Mouse (Mus musculus): ENCODE results near the gene Rrad. TPM values are rescaled to one million over a fixed set of nuclear protein-coding genes. Genes with fewer than 3 reads are reported as not detected.
A peak's percentile ranks its signal among the peaks of the same experiment; 100 is the strongest.

Gene Rrad
- polyA plus RNA-seq, 1 experiment from 2014 or later = 417 TPM

- Histone ChIP-seq H3K36me3 (ENCODE audit: control insufficient read depth, insufficient read depth, low read length) (peaks cover 25% of the 10 kb centered on the region), H3K9me3 (ENCODE audit: control insufficient read depth, low read length) (no peaks in the 10 kb centered on the region), H3K4me3 (ENCODE audit: control insufficient read depth in 1 of 2, insufficient read depth in 1 of 2, low read depth in 1 of 2, low read length in 2 of 2) (no peak overlapping the region), H3K27ac (replicated peaks in 1 of 2; ENCODE audit: control insufficient read depth in 1 of 2, insufficient read depth in 1 of 2, low read depth in 2 of 2, low read length in 2 of 2) (no peak overlapping the region), H3K4me1 (ENCODE audit: control insufficient read depth in 2 of 2, insufficient read depth in 2 of 2, low read length in 2 of 2) (peaks cover 0 to 8% of the 10 kb centered on the region in 2 experiments; a peak in 2 of 4 replicates), H3K4me2 (ENCODE audit: low read length) (no peak overlapping the region), H3K9ac (ENCODE audit: low read length) (no peak overlapping the region), H3K27me3 (ENCODE audit: control insufficient read depth, insufficient read depth, low read length) (no peaks in the 10 kb centered on the region)
- ATAC-seq (ENCODE audit: insufficient number of reproducible peaks, insufficient read depth, low FRiP score, low read depth) = no peak
- 71% methylated on average over 6 of the region's 6 CpGs for WGBS
Measured at GRCm38 (mm10) chr8:104592566-104592965, 38.6 kb downstream of the Rrad start.

- Histone ChIP-seq H3K4me1 (ENCODE audit: control insufficient read depth in 2 of 2, insufficient read depth in 2 of 2, low read length in 2 of 2) (peaks cover 0 to 8% of the 10 kb centered on the region in 2 experiments; a peak in 2 of 4 replicates), H3K4me2 (ENCODE audit: low read length) (peak overlapping the region; percentile 86), H3K36me3 (ENCODE audit: control insufficient read depth, insufficient read depth, low read length) (peaks cover 25% of the 10 kb centered on the region), H3K9me3 (ENCODE audit: control insufficient read depth, low read length) (no peaks in the 10 kb centered on the region), H3K27ac (replicated peaks in 1 of 2; ENCODE audit: control insufficient read depth in 1 of 2, insufficient read depth in 1 of 2, low read depth in 2 of 2, low read length in 2 of 2) (peak overlapping the region; percentile 59 to 87; a peak in 3 of 4 replicates), H3K27me3 (ENCODE audit: control insufficient read depth, insufficient read depth, low read length) (no peaks in the 10 kb centered on the region), H3K4me3 (ENCODE audit: control insufficient read depth in 1 of 2, insufficient read depth in 1 of 2, low read depth in 1 of 2, low read length in 2 of 2) (peak overlapping the region; percentile 65 to 100), H3K9ac (ENCODE audit: low read length) (peak overlapping the region; percentile 73)
- no peak for ATAC-seq (ENCODE audit: insufficient number of reproducible peaks, insufficient read depth, low FRiP score, low read depth)
- WGBS = 2% methylated on average over 9 of the region's 9 CpGs
Measured at GRCm38 (mm10) chr8:104591856-104592255, 39.3 kb downstream of the Rrad start.

GRCm38 (mm10) chr8:104591133-104591834 is 39.8 kb downstream of the Rrad start, which contains the start of gene Pdp2:
Pdp2 (plus strand) TSS chr8:104591451.
- Histone ChIP-seq H3K36me3 (ENCODE audit: control insufficient read depth, insufficient read depth, low read length) (peaks cover 24% of the 10 kb centered on the region), H3K4me3 (ENCODE audit: control insufficient read depth in 1 of 2, insufficient read depth in 1 of 2, low read depth in 1 of 2, low read length in 2 of 2) (peak within 1 kb of the TSS; percentile 65 to 100), H3K27ac (replicated peaks in 1 of 2; ENCODE audit: control insufficient read depth in 1 of 2, insufficient read depth in 1 of 2, low read depth in 2 of 2, low read length in 2 of 2) (peak within 1 kb of the TSS; percentile 59 to 87), H3K4me2 (ENCODE audit: low read length) (peak within 1 kb of the TSS; percentile 86), H3K4me1 (ENCODE audit: control insufficient read depth in 2 of 2, insufficient read depth in 2 of 2, low read length in 2 of 2) (peaks cover 0 to 8% of the 10 kb centered on the region in 2 experiments; a peak in 2 of 4 replicates), H3K9ac (ENCODE audit: low read length) (peak within 1 kb of the TSS; percentile 73), H3K9me3 (ENCODE audit: control insufficient read depth, low read length) (no peaks in the 10 kb centered on the region), H3K27me3 (ENCODE audit: control insufficient read depth, insufficient read depth, low read length) (no peaks in the 10 kb centered on the region)
- under 1% methylated on average over 44 of the region's 44 CpGs for WGBS
- peak; percentile 96 for ATAC-seq (ENCODE audit: insufficient number of reproducible peaks, insufficient read depth, low FRiP score, low read depth)

DNA sequence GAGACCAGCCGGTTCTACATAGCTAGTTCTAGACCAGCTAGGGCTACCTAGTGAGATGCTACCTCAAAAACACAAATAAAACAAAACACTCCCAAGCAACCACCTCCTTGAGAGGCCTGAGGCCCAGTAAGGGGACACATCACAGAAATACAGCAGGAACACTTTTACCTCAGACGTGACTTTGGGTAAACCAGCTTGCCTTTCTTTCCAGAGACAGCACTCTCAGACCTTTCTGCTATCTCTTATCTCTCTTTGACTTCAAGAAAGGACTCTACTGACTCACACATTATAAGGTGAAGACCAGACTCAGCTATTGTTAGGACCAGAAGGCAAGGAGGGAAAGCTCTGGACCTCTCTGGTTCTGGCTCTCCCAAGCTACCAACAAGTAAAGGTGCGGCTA is 40.8 kb downstream of the Rrad start:
- Histone ChIP-seq H3K27me3 (ENCODE audit: control insufficient read depth, insufficient read depth, low read length) (no peaks in the 10 kb centered on the region), H3K4me2 (ENCODE audit: low read length) (no peak overlapping the region), H3K4me1 (ENCODE audit: control insufficient read depth in 2 of 2, insufficient read depth in 2 of 2, low read length in 2 of 2) (peaks cover 0 to 8% of the 10 kb centered on the region in 2 experiments; a peak in 2 of 4 replicates), H3K4me3 (ENCODE audit: control insufficient read depth in 1 of 2, insufficient read depth in 1 of 2, low read depth in 1 of 2, low read length in 2 of 2) (no peak overlapping the region), H3K9me3 (ENCODE audit: control insufficient read depth, low read length) (no peaks in the 10 kb centered on the region), H3K36me3 (ENCODE audit: control insufficient read depth, insufficient read depth, low read length) (peaks cover 20% of the 10 kb centered on the region), H3K27ac (replicated peaks in 1 of 2; ENCODE audit: control insufficient read depth in 1 of 2, insufficient read depth in 1 of 2, low read depth in 2 of 2, low read length in 2 of 2) (no peak overlapping the region), H3K9ac (ENCODE audit: low read length) (no peak overlapping the region)
- ATAC-seq (ENCODE audit: insufficient number of reproducible peaks, insufficient read depth, low FRiP score, low read depth) = no peak
- 72% methylated on average over 3 of the region's 3 CpGs for WGBS

DNA sequence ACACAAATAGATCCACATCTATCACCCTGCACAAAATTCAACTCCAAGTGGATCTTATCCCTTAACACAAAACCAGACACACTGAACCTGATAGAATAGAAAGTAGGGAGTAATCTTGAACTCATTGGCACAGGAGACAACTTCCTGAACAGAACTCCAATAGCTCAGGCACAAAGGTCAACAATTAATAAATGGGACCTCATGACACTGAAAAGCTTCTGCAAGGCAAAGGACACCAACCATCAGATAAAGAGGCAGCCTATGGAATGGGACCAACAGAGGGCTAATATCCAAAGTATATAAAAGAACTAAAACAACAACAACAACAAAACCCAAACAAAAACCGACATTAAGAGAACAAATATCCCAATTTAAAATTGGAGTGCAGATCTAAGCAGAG is 46.6 kb downstream of the Rrad start:
- Histone ChIP-seq H3K4me2 (ENCODE audit: low read length) (no peak overlapping the region), H3K9me3 (ENCODE audit: control insufficient read depth, low read length) (no peaks in the 10 kb centered on the region), H3K9ac (ENCODE audit: low read length) (no peak overlapping the region), H3K4me1 (ENCODE audit: control insufficient read depth in 2 of 2, insufficient read depth in 2 of 2, low read length in 2 of 2) (no peaks in the 10 kb centered on the region), H3K36me3 (ENCODE audit: control insufficient read depth, insufficient read depth, low read length) (no peaks in the 10 kb centered on the region), H3K27ac (replicated peaks in 1 of 2; ENCODE audit: control insufficient read depth in 1 of 2, insufficient read depth in 1 of 2, low read depth in 2 of 2, low read length in 2 of 2) (no peak overlapping the region), H3K4me3 (ENCODE audit: control insufficient read depth in 1 of 2, insufficient read depth in 1 of 2, low read depth in 1 of 2, low read length in 2 of 2) (no peak overlapping the region), H3K27me3 (ENCODE audit: control insufficient read depth, insufficient read depth, low read length) (no peaks in the 10 kb centered on the region)
- no peak for ATAC-seq (ENCODE audit: insufficient number of reproducible peaks, insufficient read depth, low FRiP score, low read depth)
- WGBS = 37% methylated on average over 1 of the region's 1 CpGs

Other genes starting within 250 kb of the Rrad start
- gene Cmtm4, start 235.5 kb downstream of the Rrad start, polyA plus RNA-seq (2014; fragmentation: Nextera tagmentation; extraction: Ambion mirVana) = 2.1 and 2.4 TPM in 2 replicates
- 55.0 and 57.0 TPM in 2 replicates for gene Dync1li2, start 188.3 kb downstream of the Rrad start, polyA plus RNA-seq (2014; fragmentation: Nextera tagmentation; extraction: Ambion mirVana)
- 0.18 TPM in 1 of 2 replicates, not detected in the other for gene Terb1, start 121.4 kb downstream of the Rrad start, polyA plus RNA-seq (2014; fragmentation: Nextera tagmentation; extraction: Ambion mirVana)
- gene Nae1, start 96.7 kb downstream of the Rrad start, polyA plus RNA-seq (2014; fragmentation: Nextera tagmentation; extraction: Ambion mirVana) = 73.3 and 80.0 TPM in 2 replicates
- gene Car7, start 96.6 kb downstream of the Rrad start, polyA plus RNA-seq (2014; fragmentation: Nextera tagmentation; extraction: Ambion mirVana) = 2.2 and 2.3 TPM in 2 replicates
- gene Pdp2, start 39.9 kb downstream of the Rrad start, polyA plus RNA-seq (2014; fragmentation: Nextera tagmentation; extraction: Ambion mirVana) = 5.4 and 6.4 TPM in 2 replicates
- gene Cdh16, start 6.9 kb downstream of the Rrad start, polyA plus RNA-seq (2014; fragmentation: Nextera tagmentation; extraction: Ambion mirVana) = 21.5 and 26.4 TPM in 2 replicates
- 198 and 201 TPM in 2 replicates for gene Ciao2b, start 10.6 kb upstream of the Rrad start, polyA plus RNA-seq (2014; fragmentation: Nextera tagmentation; extraction: Ambion mirVana)
- gene Ces2a, start 102.7 kb upstream of the Rrad start, polyA plus RNA-seq (2014; fragmentation: Nextera tagmentation; extraction: Ambion mirVana) = not detected in 2 replicates
- gene Ces2b, start 200.2 kb upstream of the Rrad start, polyA plus RNA-seq (2014; fragmentation: Nextera tagmentation; extraction: Ambion mirVana) = not detected in 2 replicates
- gene Ces2c, start 215.7 kb upstream of the Rrad start, polyA plus RNA-seq (2014; fragmentation: Nextera tagmentation; extraction: Ambion mirVana) = not detected in 2 replicates